Mouse (Mus musculus) brain, embryonic 14.5 days (tissue): ENCODE data around the gene D630039A03Rik.

ENCODE experiments used
- CTCF ChIP-seq: fragments of 200-500 bp; IDR thresholded peaks from 2 replicates; pipeline ENCODE4 v1.5.1; 2012; ENCODE audit warnings: inconsistent platforms, mild to moderate bottlenecking, moderate library complexity, borderline replicate concordance; ENCODE audit not compliant: insufficient read depth, insufficient read length; ENCODE audit errors: extremely low read depth
- POLR2A ChIP-seq: fragments of 200-500 bp; IDR thresholded peaks from 2 replicates; pipeline ENCODE4 v1.6.1; 2012; ENCODE audit warnings: mild to moderate bottlenecking, inconsistent platforms, borderline replicate concordance; ENCODE audit not compliant: poor library complexity, insufficient read depth, insufficient read length, severe bottlenecking; ENCODE audit errors: extremely low read depth

- no peak for TF ChIP-seq CTCF
- no peak for TF ChIP-seq POLR2A
Measured at GRCm38 (mm10) chr4:57862269-57862986, 53.7 kb downstream of the D630039A03Rik start.
